Mouse (Mus musculus) B cell, adult 2 months (primary cell): Measurements from ENCODE around the gene Zfp799.

Source experiments
- DNase-seq, 2 experiments: peaks; one replicate each; pipeline ENCODE4 v3.0.0; 2022

The Zfp799 gene

DNA sequence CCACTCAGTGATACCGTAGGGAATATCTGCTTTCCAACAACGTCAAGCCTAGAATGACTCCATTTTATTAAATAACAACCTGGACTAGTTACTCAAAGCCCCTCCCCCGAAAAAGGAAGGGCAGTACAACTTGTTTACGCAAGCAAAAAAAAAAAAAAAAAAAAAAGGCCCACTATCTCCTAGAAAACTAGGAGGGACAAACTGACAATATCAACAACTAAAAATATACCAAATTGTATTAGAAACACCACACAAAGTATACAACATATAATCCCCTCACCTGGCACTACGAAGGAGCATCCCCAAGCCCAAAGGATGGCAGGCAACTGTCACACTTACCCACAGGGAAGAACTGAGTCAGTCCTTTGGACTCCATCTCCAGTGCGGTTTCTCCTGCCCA, 43.1 kb downstream of the Zfp799 start:
- DNase-seq: no peak

DNA sequence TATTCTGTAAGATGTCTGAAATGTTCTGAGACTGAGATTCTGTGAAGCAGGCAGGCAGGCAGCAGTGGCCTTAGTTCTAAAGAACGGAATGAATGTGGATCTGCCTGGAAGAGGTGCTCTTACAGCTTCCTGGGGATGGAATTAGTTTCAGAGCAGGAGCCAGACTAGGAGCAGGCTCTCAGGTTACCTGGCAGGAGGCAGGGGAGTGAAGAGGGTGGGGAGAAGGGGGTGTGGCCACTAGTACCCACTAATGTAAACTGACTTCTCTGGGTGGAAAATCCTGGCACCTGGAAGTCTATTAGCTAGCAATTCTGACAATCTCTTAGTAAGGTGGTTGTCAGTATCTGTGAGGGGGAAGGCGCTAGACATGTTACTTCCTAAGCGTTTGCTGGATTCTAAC, 44.4 kb downstream of the Zfp799 start:
- no peak for DNase-seq

DNA sequence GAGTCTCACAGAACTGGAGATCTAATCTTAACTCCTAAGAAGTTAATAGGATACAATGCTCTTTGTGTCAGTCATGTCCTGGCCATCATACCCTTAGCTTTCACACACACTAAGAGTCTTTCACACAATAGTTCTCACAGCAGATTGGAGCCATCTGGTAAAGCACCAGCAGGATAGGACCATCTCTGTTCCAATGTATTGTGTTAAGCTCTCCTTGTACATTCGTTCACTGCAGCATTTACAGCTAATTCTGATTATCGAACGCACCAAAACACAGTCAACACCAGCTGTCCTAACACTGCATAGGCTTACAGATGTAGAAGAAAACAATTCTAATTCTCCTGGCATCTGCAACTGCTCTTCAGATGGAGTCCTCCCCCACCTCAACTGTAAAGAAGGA, 52.5 kb downstream of the Zfp799 start:
- no peak for DNase-seq

DNA sequence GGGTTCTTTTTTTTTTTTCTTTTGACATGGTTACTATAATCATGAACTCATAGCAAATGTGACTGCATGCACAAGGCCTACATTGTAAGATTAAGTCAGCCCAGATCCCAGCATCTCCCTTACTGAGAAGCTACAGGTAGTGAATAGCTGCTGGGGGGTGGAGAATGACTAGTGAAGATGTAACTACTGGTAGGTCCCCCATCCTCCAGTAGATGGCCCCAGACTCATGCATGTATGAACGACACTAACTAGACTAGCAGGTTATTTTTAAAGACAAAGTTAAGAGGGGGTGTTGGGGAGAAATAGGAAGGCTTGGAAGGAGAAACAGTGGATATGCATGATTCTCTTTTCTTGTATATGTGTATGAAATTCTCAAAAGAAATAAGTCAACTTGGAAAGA, 58.8 kb downstream of the Zfp799 start:
- DNase-seq: peak; percentile 39 to 52

DNA sequence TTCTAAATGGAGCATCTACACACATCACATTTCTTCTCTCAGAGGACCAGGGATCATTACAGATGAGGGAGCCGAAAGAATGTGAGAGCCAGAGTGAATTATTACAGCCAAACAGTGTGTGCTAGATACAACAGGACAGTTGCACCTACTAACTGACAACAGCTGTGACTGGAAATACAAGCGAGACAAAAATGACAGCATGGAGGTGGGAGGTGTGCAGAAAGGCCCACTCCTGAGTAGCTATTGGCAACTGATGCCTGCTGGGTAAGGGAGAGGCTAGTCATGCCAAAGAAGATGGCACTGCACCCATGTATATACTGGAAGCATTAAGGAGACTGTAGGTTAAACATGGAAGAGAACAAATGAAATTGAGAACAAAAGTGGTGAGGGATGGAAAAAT, 63.6 kb downstream of the Zfp799 start:
- no peak for DNase-seq
